Mouse (Mus musculus): ENCODE results near the gene Vmn1r174.
"Not testable (repeated sequence)": the region's sequence is repeated elsewhere in the genome, so short reads cannot be mapped to it uniquely, and the experiment has no call there.

GRCm38 (mm10) chr7:23751970-23752369 is at the start of gene Vmn1r174:
- TF ChIP-seq MYOG (IDR thresholded peaks at IDR 0.05; ENCODE audit: control insufficient read depth, extremely low read depth, insufficient read length); CTCF (IDR thresholded peaks at IDR 0.05; ENCODE audit: control insufficient read depth, insufficient read depth, insufficient read length); MAX (IDR thresholded peaks at IDR 0.05); USF1 (IDR thresholded peaks at IDR 0.05; ENCODE audit: low read depth); CEBPB (IDR thresholded peaks at IDR 0.05; ENCODE audit: low read depth): not testable (repeated sequence)
